Mouse (Mus musculus) ES-E14 (cell line): ENCODE data around the gene Mapk8ip1.
A peak's percentile ranks its signal among the peaks of the same experiment; 100 is the strongest.

Source experiments
- CHD2 ChIP-seq: IDR thresholded peaks from 2 replicates; pipeline ENCODE4 v1.6.1; 2014; ENCODE audit warnings: mild to moderate bottlenecking, low read depth, low read length, inconsistent platforms
- MAFK ChIP-seq: IDR thresholded peaks from 2 replicates; pipeline ENCODE4 v1.6.1; 2014; ENCODE audit warnings: mild to moderate bottlenecking, low read depth, low read length, inconsistent platforms; ENCODE audit not compliant: insufficient read depth
- ZNF384 ChIP-seq: IDR thresholded peaks from 2 replicates; pipeline ENCODE4 v1.6.1; 2012; ENCODE audit warnings: low read depth, low read length, inconsistent platforms

- TF ChIP-seq CHD2 = no peak
- TF ChIP-seq ZNF384 = 0 out of 2 replicates have a peak, but pooled peaks have one; percentile 29
- TF ChIP-seq MAFK = no peak
These were observed 28.2 kb downstream of the Mapk8ip1 start for GRCm38 (mm10) chr2:92372767-92373436.
